Mouse (Mus musculus) urinary bladder, adult 2 months (tissue): ENCODE data around the gene Spred2. TPM values are rescaled to one million over a fixed set of nuclear protein-coding genes. Genes with fewer than 3 reads are reported as not detected.

Source experiments
- DNase-seq: peaks from one replicate; pipeline ENCODE4 v3.0.0; 2022; ENCODE audit warnings: low spot score
- polyA plus RNA-seq: library from polyadenylated mRNA; depleted of rRNA; stranded (reverse); fragments of >200 nt; gene quantifications from 2 replicates; pipeline ENCODE4 v1.2.3, GENCODE M21; 2012

Gene Spred2
- polyA plus RNA-seq, 1 experiment, result 23.2 TPM

GRCm38 (mm10) chr11:19952963-19953362, 28.8 kb downstream of the Spred2 start:
- no peak for DNase-seq

GRCm38 (mm10) chr11:19953919-19954318, 29.7 kb downstream of the Spred2 start:
- no peak for DNase-seq

GRCm38 (mm10) chr11:19955069-19955468, 30.9 kb downstream of the Spred2 start:
- no peak for DNase-seq

- no peak for DNase-seq
Observed at GRCm38 (mm10) chr11:19955701-19956100, 31.5 kb downstream of the Spred2 start.

- DNase-seq, result no peak
Observed at GRCm38 (mm10) chr11:19959006-19959405, 34.8 kb downstream of the Spred2 start.

GRCm38 (mm10) chr11:19959897-19960296, 35.7 kb downstream of the Spred2 start:
- DNase-seq, result no peak

- no peak for DNase-seq
Observed at GRCm38 (mm10) chr11:19960541-19960940, 36.4 kb downstream of the Spred2 start.

- no peak for DNase-seq
Observed at GRCm38 (mm10) chr11:19961088-19961487, 36.9 kb downstream of the Spred2 start.

- no peak for DNase-seq
Observed at GRCm38 (mm10) chr11:19961766-19962365, 37.7 kb downstream of the Spred2 start.

GRCm38 (mm10) chr11:19962796-19963195, 38.6 kb downstream of the Spred2 start:
- no peak for DNase-seq

- no peak for DNase-seq
Observed at GRCm38 (mm10) chr11:19963717-19964141, 39.6 kb downstream of the Spred2 start.

- no peak for DNase-seq
Observed at GRCm38 (mm10) chr11:19964333-19964732, 40.2 kb downstream of the Spred2 start.

GRCm38 (mm10) chr11:19965037-19965611, 40.9 kb downstream of the Spred2 start:
- no peak for DNase-seq

- DNase-seq, result no peak
Observed at GRCm38 (mm10) chr11:19965664-19966063, 41.5 kb downstream of the Spred2 start.

GRCm38 (mm10) chr11:19966294-19966693, 42.1 kb downstream of the Spred2 start:
- DNase-seq, result no peak

- no peak for DNase-seq
Observed at GRCm38 (mm10) chr11:19969584-19969983, 45.4 kb downstream of the Spred2 start.

- no peak for DNase-seq
Observed at GRCm38 (mm10) chr11:19971954-19972750, 48.0 kb downstream of the Spred2 start.

- DNase-seq, result no peak
Observed at GRCm38 (mm10) chr11:19973032-19973790, 49.0 kb downstream of the Spred2 start.

GRCm38 (mm10) chr11:19976032-19976431, 51.9 kb downstream of the Spred2 start:
- no peak for DNase-seq

- DNase-seq, result no peak
Observed at GRCm38 (mm10) chr11:19977687-19978086, 53.5 kb downstream of the Spred2 start.

- no peak for DNase-seq
Observed at GRCm38 (mm10) chr11:19979338-19979737, 55.2 kb downstream of the Spred2 start.

- DNase-seq, result no peak
Observed at GRCm38 (mm10) chr11:19982113-19982512, 57.9 kb downstream of the Spred2 start.
